Comparison of ENCODE assay signal across 11 mouse cellular contexts in the genomic region with DNA sequence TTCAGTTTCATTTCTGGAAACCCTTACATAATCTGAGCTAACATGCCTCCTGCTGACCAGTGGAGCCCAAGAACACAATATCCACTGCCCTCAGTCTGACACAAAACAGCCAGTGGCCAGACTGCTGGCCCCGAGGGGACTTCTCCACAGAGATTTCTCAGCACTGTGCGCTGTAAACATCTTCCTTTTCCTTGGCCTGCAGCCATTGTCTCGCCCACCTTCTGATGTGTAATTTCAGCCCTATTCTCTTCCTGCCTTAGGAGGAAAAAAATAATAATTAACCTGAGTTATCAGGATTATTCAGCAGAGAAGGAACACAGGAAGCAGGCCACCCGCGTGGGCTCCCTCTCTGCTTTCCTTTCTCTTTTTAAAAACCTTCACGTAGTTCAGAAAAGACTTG.
A peak's percentile ranks its signal among the peaks of the same experiment; 100 is the strongest.
DNase-seq lines count a peak whose midpoint lies in the region; ATAC-seq and TF ChIP-seq lines count a peak whose summit lies in the region.
"Had no signal": no experiment of that assay in that cellular context is flagged by ENCODE, and none has a peak within 500 bp of the region (broad histone marks: within the 10 kb centered on the region; RNA-seq: fewer than 3 reads in every experiment).

No protein-coding gene starts in this region.

- H3K27me3 ChIP-seq in kidney, embryonic 15.5 days, result no peaks in the 10 kb centered on the region
- no peaks in the 10 kb centered on the region for H3K27me3 ChIP-seq in heart, postnatal 0 days (ENCODE audit: control insufficient read depth, insufficient read depth, low read length)
- H3K27me3 ChIP-seq: limb, embryonic 15.5 days; neural tube, embryonic 12.5 days had no signal

- H3K9ac ChIP-seq in kidney, embryonic 15.5 days, result no peak overlapping the region
- H3K9ac ChIP-seq in heart, postnatal 0 days (replicated peaks; ENCODE audit: low read depth, low read length), result no peak overlapping the region
- H3K9ac ChIP-seq: limb, embryonic 15.5 days; neural tube, embryonic 12.5 days had no signal

- 46% methylated on average over 6 of the region's 6 CpGs for WGBS in kidney, embryonic 15.5 days
- WGBS in heart, postnatal 0 days, result 44% methylated on average over 6 of the region's 6 CpGs

- no peak for ATAC-seq in kidney, embryonic 15.5 days (replicated peaks; ENCODE audit: low FRiP score)
- ATAC-seq in heart, postnatal 0 days (ENCODE audit: insufficient read depth, low read depth), result peak; percentile 24; the same call in 1 of the 2 replicates
- no peak for ATAC-seq in megakaryocyte-erythroid progenitor cell, adult 5-6 weeks (replicated peaks; ENCODE audit: low FRiP score, low TSS enrichment, poor library complexity, severe bottlenecking)

- DNase-seq in kidney, adult 11 months, result peak; percentile 8
- DNase-seq in adrenal gland, postnatal 25 days, result peak; percentile 5
- no peak for DNase-seq in heart, postnatal 0 days (ENCODE audit: low spot score)
- DNase-seq in lung, postnatal 10 days, result peak; percentile 16
- DNase-seq in neural tube, embryonic 10.5 days (ENCODE audit: extremely low spot score, low spot score), result no peak
- no peak for DNase-seq in B cell, adult 2 months

- no peak for TF ChIP-seq EP300 in heart, postnatal 0 days (IDR thresholded peaks at IDR 0.05; ENCODE audit: low read depth)

- H3K4me1 ChIP-seq in kidney, embryonic 15.5 days, result peaks cover 4% of the 10 kb centered on the region; the same call in 1 of the 2 replicates
- 0 out of 2 replicates have a peak, but pooled peaks cover 4% of the 10 kb centered on the region for H3K4me1 ChIP-seq in heart, postnatal 0 days (ENCODE audit: control insufficient read depth, insufficient read depth)
- H3K4me1 ChIP-seq: limb, embryonic 15.5 days; neural tube, embryonic 12.5 days had no signal

- no peaks in the 10 kb centered on the region for H3K36me3 ChIP-seq in kidney, embryonic 15.5 days
- no peaks in the 10 kb centered on the region for H3K36me3 ChIP-seq in heart, postnatal 0 days (replicated peaks; ENCODE audit: control insufficient read depth, insufficient read depth, low read length)
- H3K36me3 ChIP-seq: hindbrain, embryonic 10.5 days; limb, embryonic 15.5 days; neural tube, embryonic 12.5 days had no signal

- no peak overlapping the region for H3K4me3 ChIP-seq in kidney, embryonic 15.5 days (replicated peaks)
- no peak overlapping the region for H3K4me3 ChIP-seq in heart, postnatal 0 days (ENCODE audit: low read depth, low read length)
- H3K4me3 ChIP-seq: hindbrain, embryonic 10.5 days; limb, embryonic 15.5 days; neural tube, embryonic 12.5 days had no signal

- H3K4me2 ChIP-seq in kidney, embryonic 15.5 days, result no peak overlapping the region
- H3K4me2 ChIP-seq in heart, postnatal 0 days (ENCODE audit: low read depth, low read length), result peak overlapping the region; percentile 15; the same call in 1 of the 2 replicates
- H3K4me2 ChIP-seq: limb, embryonic 15.5 days; neural tube, embryonic 12.5 days had no signal

- no peak overlapping the region for H3K27ac ChIP-seq in kidney, embryonic 15.5 days
- H3K27ac ChIP-seq in heart, postnatal 0 days (ENCODE audit: low read depth), result peak overlapping the region; percentile 17; the same call in 1 of the 2 replicates
- H3K27ac ChIP-seq: hindbrain, embryonic 10.5 days; limb, embryonic 15.5 days; neural tube, embryonic 12.5 days had no signal

- TF ChIP-seq CTCF in heart, postnatal 0 days (IDR thresholded peaks at IDR 0.05; ENCODE audit: low read depth), result no peak

- H3K9me3 ChIP-seq in kidney, embryonic 15.5 days (replicated peaks), result no peaks in the 10 kb centered on the region
- no peaks in the 10 kb centered on the region for H3K9me3 ChIP-seq in heart, postnatal 0 days (replicated peaks; ENCODE audit: control insufficient read depth, low read length)
- H3K9me3 ChIP-seq: hindbrain, embryonic 10.5 days; limb, embryonic 15.5 days; neural tube, embryonic 12.5 days had no signal

Comparison
In these comparisons a context has a peak if more than half of its experiments do, and no peak if none do; other contexts are left out.
1. DNase-seq: peak in kidney, adult 11 months (single experiment), adrenal gland, postnatal 25 days (single experiment) and lung, postnatal 10 days (single experiment); none in heart, postnatal 0 days (single experiment), neural tube, embryonic 10.5 days (single experiment) and B cell, adult 2 months (0 of 2).